Mouse (Mus musculus) macrophage (primary cell): ENCODE measurements around the gene Islr. TPM values are rescaled to one million over a fixed set of nuclear protein-coding genes. Genes with fewer than 3 reads are reported as not detected.

Experiments
- H3K27ac ChIP-seq: fragments of 350-480 bp; formaldehyde crosslinking; 2 replicates; pipeline ENCODE4 v1.9.0; 2021
- H3K36me3 ChIP-seq: fragments of 350-480 bp; formaldehyde crosslinking; 2 replicates; pipeline ENCODE4 v1.9.0; 2021; ENCODE audit errors: inconsistent target
- H3K4me3 ChIP-seq: fragments of 350-480 bp; formaldehyde crosslinking; 2 replicates; pipeline ENCODE4 v1.9.0; 2021; ENCODE audit errors: inconsistent target
- H3K79me2 ChIP-seq: fragments of 350-480 bp; formaldehyde crosslinking; 2 replicates; pipeline ENCODE4 v1.9.0; 2021; ENCODE audit errors: inconsistent target
- whole genome bisulfite sequencing: methylation state at CpG from one replicate; pipeline ENCODE4 v1.1.7; 2026; ENCODE audit warnings: inconsistent platforms; ENCODE audit not compliant: missing documents; 5-methylcytosine and 5-hydroxymethylcytosine counted together
- polyA plus RNA-seq: library from polyadenylated mRNA; stranded (reverse); fragments of 250-400 nt; gene quantifications from 3 replicates; pipeline ENCODE4 v1.2.4, GENCODE M21; 2018; ENCODE audit warnings: inconsistent platforms

Islr gene
- polyA plus RNA-seq, 1 experiment from 2014 or later: not detected

DNA sequence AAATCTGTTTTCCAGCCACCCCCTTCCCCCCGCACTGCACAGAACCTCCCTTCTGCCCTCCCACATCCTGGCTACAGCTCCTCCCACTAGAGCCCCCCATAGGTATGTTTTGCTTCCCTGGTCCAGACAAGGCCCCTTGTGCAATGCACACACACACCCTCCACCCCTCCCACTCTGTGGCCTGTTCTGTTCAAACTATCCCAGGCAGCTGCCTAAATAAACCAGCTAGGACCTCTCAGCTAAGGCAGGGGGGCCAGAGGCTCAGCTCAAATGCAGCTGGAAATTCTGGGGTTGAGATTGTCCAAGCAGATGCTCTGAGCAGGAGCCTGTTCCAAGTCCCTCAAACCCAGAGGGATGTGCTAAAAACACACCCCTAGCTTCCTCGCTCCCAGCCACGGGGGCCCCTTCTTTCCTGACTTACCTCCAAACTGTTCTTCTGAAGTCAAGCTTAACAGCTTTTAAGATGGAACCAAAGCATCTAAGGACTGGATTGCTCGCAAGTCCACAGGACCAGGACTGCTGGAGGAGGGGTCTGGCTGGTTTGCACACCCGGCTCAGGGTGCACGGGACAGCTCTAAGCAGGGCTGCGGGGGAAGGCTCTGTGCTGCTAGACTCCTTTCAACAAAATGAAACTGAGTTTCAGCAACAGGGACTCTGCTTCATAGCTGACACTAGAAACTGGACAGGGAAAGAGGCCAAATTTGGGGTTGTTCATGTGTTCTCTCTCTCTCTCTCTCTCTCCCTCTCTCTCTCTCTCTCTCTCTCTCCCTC, 45.4 kb downstream of the Islr start:
- Histone ChIP-seq H3K27ac (no peak overlapping the region), H3K4me3 (no peak overlapping the region), H3K36me3 (no peaks in the 10 kb centered on the region), H3K79me2 (no peaks in the 10 kb centered on the region)
- 19% methylated on average over 6 of the region's 7 CpGs for WGBS

DNA sequence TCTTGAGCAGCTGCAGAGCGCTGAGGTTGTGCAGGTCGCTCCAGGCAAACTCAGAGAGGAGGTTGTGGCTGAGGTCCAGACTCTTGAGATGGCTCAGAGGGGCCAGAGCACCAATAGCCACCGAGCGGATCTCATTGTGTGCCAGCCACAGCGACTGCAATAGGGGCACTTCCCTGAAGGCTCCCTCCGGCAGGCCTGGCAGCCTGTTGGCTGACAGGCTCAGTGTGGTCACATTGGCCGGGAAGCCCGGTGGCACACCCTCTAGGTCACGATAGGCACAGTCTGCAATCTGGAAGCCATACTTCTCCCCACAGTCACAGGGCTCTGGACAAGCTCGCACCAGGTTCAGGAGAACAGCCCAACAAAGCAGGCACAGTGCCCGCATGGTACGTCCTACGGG, 46.3 kb downstream of the Islr start:
- Histone ChIP-seq H3K4me3 (no peak overlapping the region), H3K27ac (no peak overlapping the region), H3K36me3 (no peaks in the 10 kb centered on the region), H3K79me2 (no peaks in the 10 kb centered on the region)
- WGBS: 92% methylated on average over 13 of the region's 13 CpGs

DNA sequence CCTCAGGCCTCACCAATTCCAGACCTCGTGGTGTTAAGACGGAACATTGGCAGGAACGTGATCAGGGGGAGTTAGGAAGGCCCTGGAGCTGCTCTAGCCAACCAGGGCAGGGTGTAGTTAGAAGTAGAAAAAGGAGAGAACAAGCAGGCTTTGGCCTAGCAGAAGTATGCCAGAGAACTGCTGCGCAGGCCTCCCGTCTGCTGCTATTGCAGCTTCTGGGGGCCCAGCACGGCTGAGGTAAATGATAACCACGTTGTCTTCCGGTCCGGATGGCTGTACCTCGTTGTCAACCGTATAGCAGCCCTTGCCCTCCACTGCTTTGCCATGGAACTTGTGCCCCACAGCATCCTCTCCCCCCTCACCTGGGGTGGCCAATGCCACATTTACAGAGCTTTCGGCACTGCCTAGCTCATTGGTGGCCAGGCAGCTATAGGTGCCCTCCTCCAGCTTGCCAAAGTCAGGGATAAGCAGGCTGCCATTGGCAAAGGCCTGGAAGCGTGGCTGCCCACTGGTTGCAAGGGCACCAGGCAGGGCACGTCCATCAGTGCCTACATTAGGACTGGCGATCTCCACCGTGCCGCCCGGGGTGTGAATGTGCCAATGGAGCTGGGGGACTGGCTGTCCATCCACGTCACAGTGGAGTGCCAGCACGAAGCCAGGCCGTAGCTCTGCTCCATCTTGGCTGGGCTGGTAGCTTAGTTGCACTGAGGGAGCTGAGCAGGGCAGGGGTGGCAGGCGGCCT, 47.1 kb downstream of the Islr start:
- Histone ChIP-seq H3K27ac (no peak overlapping the region), H3K36me3 (no peaks in the 10 kb centered on the region), H3K4me3 (no peak overlapping the region), H3K79me2 (no peaks in the 10 kb centered on the region)
- 86% methylated on average over 22 of the region's 22 CpGs for WGBS

DNA sequence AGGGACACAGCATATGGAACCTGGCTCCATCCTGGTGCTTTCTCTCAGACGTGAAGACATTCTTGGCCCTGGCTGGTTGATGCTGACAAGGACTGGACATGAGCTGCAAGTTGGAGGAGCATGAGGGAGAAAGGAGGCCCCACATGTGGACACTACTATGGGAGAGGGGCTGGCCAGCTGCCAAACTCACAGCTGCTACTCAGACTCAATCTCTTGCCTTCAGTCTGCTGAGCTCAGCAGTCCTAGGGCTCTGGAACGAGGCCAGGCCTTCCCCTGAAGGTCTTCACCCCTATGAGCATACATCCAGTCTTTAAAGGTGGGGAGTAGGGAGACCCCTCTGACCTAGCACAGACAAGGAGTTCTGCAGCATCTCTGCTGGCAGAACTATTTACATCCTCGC, 48.7 kb downstream of the Islr start:
- no peak overlapping the region for H3K27ac ChIP-seq
- H3K36me3 ChIP-seq: no peaks in the 10 kb centered on the region
- 94% methylated on average over 3 of the region's 3 CpGs for WGBS
- no peaks in the 10 kb centered on the region for H3K79me2 ChIP-seq
- H3K4me3 ChIP-seq: no peak overlapping the region

DNA sequence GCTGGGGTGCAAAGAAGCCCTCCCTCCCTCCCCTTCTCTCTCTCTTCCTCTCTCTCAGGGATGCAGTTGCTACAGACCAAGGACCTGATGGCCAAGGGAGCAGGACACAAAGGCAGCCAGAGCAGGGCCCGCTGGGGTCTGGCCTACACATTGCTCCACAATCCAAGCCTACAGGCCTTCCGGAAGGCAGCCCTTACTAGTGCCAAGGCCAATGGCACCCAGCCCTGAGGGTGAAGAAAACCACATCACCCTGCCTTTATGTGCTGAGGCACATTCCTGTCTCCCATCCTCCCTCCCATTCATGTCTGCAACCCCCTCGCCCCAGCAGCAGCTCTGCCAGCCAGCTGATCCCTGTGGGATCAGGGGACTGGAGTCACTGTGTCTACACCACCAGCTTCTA, 51.0 kb downstream of the Islr start:
- H3K79me2 ChIP-seq: no peaks in the 10 kb centered on the region
- H3K4me3 ChIP-seq: no peak overlapping the region
- H3K27ac ChIP-seq: no peak overlapping the region
- 96% methylated on average over 3 of the region's 3 CpGs for WGBS
- H3K36me3 ChIP-seq: no peaks in the 10 kb centered on the region

DNA sequence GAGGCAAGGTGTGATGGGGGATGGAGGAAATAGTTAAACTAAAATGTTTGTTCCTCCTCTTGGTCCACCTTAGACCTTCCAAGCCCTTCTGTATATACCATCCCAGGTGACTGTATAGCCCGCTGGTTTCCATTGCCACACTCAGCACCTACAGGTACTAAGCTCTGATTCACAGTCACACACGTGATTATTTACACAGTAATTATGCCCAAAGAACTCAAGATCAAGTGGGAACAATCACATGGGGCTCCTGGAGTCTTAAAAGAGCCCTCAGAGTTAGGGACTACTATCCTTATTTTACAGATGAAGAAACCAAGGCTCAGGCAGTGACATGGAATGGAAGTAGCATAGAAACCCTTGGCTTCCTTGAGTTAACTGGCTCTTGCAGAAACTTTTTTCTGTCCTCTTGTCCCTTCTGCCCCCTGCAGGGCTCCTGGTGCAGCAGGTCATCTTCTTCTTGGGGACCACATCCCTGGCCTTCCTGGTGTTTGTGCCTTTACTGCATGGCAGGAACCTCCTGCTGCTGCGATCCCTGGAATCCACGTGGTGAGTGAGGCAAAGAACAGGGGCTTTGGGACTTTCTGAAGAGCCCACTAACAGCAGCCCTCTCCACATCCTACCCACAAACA, 53.3 kb downstream of the Islr start:
- H3K4me3 ChIP-seq: no peak overlapping the region
- no peaks in the 10 kb centered on the region for H3K79me2 ChIP-seq
- WGBS: 79% methylated on average over 4 of the region's 4 CpGs
- no peaks in the 10 kb centered on the region for H3K36me3 ChIP-seq
- H3K27ac ChIP-seq: no peak overlapping the region

DNA sequence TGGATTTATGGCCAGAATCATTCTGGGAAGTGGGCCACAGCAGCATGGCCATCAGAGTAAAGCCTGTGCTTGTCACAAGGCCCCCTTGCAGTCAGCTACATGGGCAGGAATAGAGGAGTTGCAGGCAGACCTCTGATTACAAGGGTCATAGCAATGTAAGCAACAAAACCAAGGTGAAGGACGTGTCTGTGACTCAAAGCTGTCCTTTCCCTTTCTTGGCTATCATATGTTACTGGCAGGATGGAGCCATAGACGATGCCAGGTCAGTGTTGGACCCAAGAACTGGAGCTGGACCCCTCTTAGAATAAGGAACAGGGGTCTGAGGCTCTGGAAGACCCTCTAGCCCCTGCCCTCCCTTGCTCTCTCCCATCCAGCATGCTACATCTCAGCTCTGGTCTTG, 55.3 kb downstream of the Islr start:
- no peak overlapping the region for H3K4me3 ChIP-seq
- H3K27ac ChIP-seq: no peak overlapping the region
- 71% methylated on average over 2 of the region's 2 CpGs for WGBS
- no peaks in the 10 kb centered on the region for H3K79me2 ChIP-seq
- H3K36me3 ChIP-seq: no peaks in the 10 kb centered on the region

DNA sequence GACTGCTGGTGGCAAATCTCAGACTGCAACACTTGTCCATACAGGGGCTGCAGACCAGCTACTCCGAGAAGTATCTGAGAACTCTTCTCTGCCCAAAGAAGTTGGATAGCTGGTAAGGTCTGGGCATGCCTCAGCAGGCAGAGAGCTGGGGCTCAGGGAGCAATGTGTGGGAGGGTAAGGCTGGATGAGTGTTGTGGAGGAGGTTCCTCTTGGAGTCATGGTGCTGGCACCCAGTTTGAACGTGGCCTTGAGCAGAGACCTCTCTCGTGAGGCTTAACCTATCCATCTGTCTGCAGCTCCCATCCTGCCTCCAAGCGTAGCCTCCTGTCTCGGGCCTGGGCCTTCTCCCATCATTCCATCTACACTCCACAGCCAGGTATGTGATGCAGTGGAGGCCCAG, 58.7 kb downstream of the Islr start:
- Histone ChIP-seq H3K4me3 (no peak overlapping the region), H3K27ac (no peak overlapping the region), H3K36me3 (no peaks in the 10 kb centered on the region), H3K79me2 (no peaks in the 10 kb centered on the region)
- 88% methylated on average over 5 of the region's 5 CpGs for WGBS

DNA sequence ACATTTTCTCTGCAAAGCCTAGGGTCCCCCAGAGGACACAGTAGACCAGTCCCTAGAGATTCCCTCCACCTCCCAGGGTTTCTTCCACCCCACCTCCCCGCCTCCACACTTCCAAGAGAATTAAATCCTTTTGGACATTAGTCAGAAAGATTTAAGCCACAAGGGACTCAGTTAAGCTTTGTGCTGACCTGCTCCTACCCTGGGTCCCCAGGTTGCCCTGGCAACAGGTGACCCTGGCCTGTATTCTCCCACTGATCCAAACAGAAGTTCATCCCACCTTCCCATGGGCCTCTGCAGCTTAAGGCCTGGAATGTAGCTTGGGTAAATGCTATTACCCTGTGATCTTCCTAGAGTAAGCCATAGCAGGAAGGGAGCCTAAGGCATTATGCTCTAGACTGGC, 59.4 kb downstream of the Islr start:
- H3K27ac ChIP-seq: no peak overlapping the region
- no peak overlapping the region for H3K4me3 ChIP-seq
- WGBS: 91% methylated on average over 1 of the region's 1 CpGs
- no peaks in the 10 kb centered on the region for H3K79me2 ChIP-seq
- H3K36me3 ChIP-seq: no peaks in the 10 kb centered on the region

DNA sequence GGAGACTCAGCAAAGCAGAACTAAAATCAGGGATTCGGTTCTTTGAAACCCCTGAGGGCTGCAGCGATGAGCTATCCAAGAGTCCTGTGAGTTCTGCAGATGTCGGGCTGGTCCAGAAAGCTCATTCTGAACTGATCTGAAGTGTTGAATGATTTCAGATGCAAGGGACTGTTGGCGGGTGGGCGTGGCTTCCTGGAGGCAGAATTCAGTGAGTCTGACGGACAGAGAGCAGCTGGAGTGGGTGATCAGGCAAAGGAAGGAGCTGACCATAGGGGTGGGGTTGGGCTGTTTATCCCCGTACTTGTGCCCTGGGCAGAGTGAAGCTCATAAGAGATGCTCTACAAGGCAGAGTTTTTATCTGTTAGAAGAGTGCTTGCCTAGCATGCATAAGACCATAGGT, 60.7 kb downstream of the Islr start:
- Histone ChIP-seq H3K4me3 (no peak overlapping the region), H3K36me3 (no peaks in the 10 kb centered on the region), H3K27ac (no peak overlapping the region), H3K79me2 (no peaks in the 10 kb centered on the region)
- 63% methylated on average over 7 of the region's 7 CpGs for WGBS

DNA sequence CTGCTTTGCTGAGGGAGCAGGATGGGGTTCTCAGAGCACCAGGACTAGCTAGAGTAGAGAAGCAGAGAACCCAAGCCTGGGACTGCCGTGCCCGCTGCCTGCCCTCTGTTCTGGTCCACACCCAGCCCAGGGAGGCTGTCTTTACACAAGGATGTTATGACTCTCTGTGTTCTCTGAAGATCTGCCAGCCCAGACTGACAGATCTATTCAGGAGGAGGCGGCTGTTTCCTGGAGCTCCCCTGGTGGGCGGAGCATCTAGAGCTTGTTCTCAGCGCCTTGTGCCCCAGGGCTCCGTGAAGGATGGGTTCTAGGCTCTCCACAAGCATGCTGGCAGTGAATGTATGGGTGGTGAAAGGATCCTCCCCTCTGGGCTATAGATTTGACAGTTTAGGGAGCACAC, 64.2 kb downstream of the Islr start:
- H3K4me3 ChIP-seq: no peak overlapping the region
- no peak overlapping the region for H3K27ac ChIP-seq
- no peaks in the 10 kb centered on the region for H3K36me3 ChIP-seq
- WGBS: 32% methylated on average over 6 of the region's 6 CpGs
- no peaks in the 10 kb centered on the region for H3K79me2 ChIP-seq

DNA sequence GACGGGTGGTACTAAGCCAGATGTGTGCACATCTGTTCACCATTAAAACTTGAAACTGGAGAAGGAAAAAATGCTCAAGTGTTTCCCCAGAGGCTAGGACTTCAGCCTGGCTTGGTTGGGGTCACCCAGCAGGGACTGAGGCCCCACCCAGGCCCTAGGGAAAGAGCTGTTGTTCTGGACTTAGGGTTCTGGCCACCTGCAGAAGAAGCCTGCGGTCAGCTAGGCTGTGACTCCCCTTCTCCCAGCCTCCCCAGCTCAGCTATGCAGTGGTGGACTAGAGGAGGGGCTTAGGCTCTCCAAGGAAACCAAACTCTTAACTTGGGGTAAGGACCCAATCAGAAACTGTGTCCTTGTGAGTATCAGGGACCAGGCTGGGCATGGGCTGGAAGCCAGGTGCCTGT, 68.2 kb downstream of the Islr start:
- Histone ChIP-seq H3K79me2 (no peaks in the 10 kb centered on the region), H3K4me3 (no peak overlapping the region), H3K36me3 (no peaks in the 10 kb centered on the region), H3K27ac (no peak overlapping the region)
- 31% methylated on average over 2 of the region's 2 CpGs for WGBS

DNA sequence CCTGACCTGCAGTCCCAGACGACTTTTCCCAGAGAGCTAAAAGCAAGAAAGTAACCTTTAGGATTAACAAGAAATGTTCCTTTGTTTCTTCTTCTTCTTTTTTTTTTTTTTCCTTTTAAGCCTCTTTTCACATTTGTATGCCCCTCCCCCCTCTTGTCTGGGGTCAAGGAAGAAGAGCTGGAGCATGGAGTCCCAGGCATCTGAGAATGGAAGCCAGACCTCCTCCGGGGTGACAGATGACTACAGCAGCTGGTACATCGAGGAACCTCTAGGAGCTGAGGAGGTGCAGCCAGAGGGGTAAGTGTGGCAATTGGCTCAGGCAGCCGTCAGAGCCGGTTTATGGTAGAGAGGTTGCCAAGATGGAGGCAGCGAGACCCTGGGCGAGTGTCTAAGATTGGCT, 69.2 kb downstream of the Islr start:
- H3K27ac ChIP-seq: no peak overlapping the region
- H3K4me3 ChIP-seq: no peak overlapping the region
- no peaks in the 10 kb centered on the region for H3K79me2 ChIP-seq
- no peaks in the 10 kb centered on the region for H3K36me3 ChIP-seq
- 29% methylated on average over 7 of the region's 7 CpGs for WGBS

DNA sequence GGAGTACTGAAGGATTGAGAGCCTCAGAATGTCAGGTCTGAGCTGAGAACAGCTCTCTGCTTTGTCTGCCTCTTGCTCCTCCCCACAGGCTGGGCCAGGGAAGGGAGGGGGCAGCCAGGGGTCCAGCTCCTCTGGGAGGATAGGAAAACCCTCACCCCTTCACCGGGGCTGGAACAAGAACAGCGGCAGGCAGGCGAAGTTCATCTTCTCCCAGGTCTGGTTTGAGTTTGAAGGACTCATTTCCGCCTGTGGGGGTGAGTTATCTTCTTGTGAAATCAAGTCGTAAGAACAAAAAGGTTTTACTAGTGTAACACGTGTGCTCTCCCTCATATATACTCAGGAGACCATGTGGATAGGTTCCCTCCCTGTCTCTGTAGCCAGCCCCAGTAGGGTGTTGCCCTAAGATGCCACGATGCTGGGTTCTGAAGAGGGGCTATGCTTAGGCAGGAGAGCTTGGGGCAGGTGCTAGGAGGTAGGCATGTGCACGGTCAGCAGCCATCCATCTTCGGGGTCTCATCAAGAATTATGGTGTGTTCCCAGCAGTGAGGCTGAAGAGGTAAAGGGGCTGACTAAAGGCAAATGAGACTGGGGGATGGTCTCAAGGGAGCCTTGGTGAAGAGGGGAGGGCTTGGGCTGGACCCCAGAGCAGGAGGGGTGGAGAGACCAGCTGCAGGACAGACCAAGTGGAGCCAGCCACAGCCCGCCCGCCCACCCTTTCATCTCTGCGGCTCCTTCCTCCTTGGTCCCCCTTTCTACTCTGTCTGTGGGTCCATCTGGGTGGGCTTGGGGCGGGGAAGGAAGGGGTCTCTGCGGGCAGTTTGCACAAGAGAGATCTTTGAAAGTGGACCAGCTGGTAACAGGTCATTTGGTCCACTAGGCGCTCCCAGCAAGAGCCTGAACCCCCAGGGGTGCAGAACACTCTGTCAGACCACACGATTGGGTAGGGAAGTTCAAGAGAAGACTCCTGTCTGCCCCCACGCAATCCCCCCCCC, 69.9 kb downstream of the Islr start:
- WGBS: 6% methylated on average over 15 of the region's 17 CpGs
- Histone ChIP-seq H3K36me3 (no peaks in the 10 kb centered on the region), H3K4me3 (no peak overlapping the region), H3K79me2 (no peaks in the 10 kb centered on the region), H3K27ac (no peak overlapping the region)
